Mouse (Mus musculus) telencephalon, adult 2 months (tissue): ENCODE results near the gene Fscb.

Experiments used
- DNase-seq: peaks from one replicate; pipeline ENCODE4 v3.0.0-alpha.2; 2011; ENCODE audit warnings: low read depth, low spot score

Gene Fscb

GRCm38 (mm10) chr12:64474590-64474989 lies at the start of gene Fscb:
Gene Fscb, minus strand, starts transcription at chr12:64474690.
- no peak for DNase-seq

DNA sequence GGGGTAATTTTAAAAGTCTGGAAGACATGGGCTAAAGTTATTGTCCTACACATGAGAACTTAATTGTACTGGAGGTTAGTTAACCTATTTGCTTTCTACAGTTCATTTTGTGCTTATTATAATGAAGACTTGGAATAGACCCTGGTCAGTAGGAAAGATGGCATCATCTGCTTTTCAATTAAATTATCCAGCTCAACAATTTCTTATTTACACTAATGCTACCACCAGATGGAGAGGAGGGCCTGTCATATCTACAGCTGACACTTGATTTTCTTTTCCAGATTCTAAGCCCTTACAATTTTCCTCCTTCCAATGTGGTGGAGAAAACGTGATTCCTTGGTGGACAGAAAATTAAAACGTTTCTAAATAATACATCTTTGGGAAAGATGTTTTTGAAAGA lies 42.3 kb upstream of the Fscb start:
- DNase-seq = no peak

GRCm38 (mm10) chr12:64513439-64513838 lies 38.9 kb upstream of the Fscb start:
- DNase-seq = peak; percentile 18

GRCm38 (mm10) chr12:64497706-64498105 lies 23.2 kb upstream of the Fscb start:
- DNase-seq = no peak

GRCm38 (mm10) chr12:64473615-64474014 lies 875 bp downstream of the Fscb start:
- DNase-seq = no peak

DNA sequence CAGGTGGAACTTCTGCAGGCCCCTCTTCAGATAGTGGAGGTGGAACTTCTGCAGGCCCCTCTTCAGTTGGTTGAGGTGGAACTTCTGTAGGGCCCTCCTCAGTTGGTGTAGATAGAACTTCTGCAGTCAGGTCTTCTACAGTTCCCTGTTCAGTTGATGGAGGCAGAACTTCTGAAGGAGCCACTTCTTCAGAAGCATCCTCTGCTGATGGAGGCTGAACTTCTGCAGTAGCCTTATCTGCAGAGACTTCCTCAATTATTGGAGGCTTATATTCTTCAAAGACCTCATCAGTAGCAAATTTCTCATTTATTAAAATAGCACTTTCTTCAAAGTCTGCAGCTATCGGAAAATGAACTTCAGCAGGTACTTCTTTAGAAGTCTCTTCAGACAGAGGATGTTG lies 1.4 kb downstream of the Fscb start:
- DNase-seq = no peak

DNA sequence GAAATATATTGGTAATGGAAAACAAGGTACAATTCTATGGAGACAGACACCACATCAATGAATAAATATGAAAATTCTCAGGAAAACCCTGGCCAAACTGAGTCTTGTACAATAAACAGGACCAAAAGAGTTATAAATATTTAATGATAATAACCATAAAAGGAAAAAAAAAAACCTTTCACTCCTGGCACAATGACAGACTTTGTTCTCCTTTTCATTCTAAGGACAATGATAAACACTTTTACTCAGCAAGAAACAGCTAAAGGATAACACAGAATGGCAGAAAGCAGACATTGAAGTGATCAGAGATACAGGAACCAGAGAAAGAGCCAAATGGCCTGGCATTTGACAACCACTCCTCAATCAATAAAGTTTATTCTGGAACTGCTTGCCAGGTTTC lies 19.3 kb downstream of the Fscb start:
- no peak for DNase-seq

DNA sequence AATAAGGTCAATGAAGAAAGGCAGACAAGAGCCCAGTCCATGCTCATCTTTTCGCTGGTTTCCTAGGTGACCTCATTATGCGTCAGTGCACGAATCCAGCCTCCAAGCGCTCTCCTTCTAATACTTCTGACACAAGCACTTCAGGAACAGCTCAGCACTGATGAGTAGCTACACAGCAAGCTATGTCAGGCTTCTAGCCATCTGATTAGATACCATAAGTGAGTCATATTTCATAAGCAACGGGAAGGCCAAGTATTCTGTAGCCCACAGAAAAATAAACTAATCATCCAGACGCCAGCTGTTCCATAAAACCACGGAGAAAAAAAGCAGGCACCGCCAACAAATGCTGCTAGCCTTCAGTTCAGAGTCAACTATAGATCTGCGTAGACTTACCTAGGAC lies 24.6 kb downstream of the Fscb start:
- DNase-seq = no peak

DNA sequence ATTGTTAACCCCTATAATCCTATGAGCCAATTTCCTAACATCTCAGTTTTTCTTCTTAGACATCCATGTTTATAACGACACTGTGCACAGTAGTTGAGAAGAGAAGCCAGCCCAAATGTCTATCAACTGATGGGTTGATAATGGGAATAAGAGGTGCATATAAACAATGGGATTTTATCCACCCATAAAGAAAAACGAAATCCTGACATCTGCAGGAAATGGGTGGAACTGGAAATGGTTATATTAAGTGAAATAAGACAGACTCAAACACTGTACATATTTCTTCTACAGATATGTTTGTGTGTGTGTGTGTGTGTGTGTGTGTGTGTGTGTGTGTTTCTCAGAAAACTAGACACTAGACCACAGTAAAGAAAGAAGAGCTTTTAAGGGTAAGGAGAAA lies 37.8 kb downstream of the Fscb start:
- DNase-seq = no peak
